Mouse (Mus musculus): ENCODE data around the gene Tnk2. TPM values are rescaled to one million over a fixed set of nuclear protein-coding genes. Genes with fewer than 3 reads are reported as not detected.
A peak's percentile ranks its signal among the peaks of the same experiment; 100 is the strongest.

Tnk2 gene
- polyA plus RNA-seq, 1 experiment = 35.8 TPM

- Histone ChIP-seq H3K36me3 (ENCODE audit: control insufficient read depth, insufficient read depth, low read length) (no peaks in the 10 kb centered on the region), H3K4me1 (ENCODE audit: control insufficient read depth, insufficient read depth, low read length) (peaks cover 2% of the 10 kb centered on the region; the same call in 1 of the 2 replicates), H3K27me3 (replicated peaks; ENCODE audit: control insufficient read depth, insufficient read depth, low read length) (no peaks in the 10 kb centered on the region), H3K27ac (ENCODE audit: insufficient read depth, low read depth, low read length) (peak overlapping the region; percentile 53; the same call in 1 of the 2 replicates), H3K4me3 (ENCODE audit: insufficient read depth, low read depth, low read length) (no peak overlapping the region)
- TF ChIP-seq CTCF (conservative IDR thresholded peaks at IDR 0.05; ENCODE audit: insufficient read depth, insufficient read length, low read depth, low read length) = no peak
- TF ChIP-seq POLR2A (IDR thresholded peaks at IDR 0.05; ENCODE audit: low read depth, low read length) = no peak
- no peak for DNase-seq
- WGBS = 48% methylated on average over 7 of the region's 7 CpGs
Observed at GRCm38 (mm10) chr16:32607562-32608343, 35.9 kb upstream of the Tnk2 start.

- H3K4me1 ChIP-seq (ENCODE audit: control insufficient read depth, insufficient read depth, low read length) = peaks cover 2% of the 10 kb centered on the region; the same call in 1 of the 2 replicates
- no peaks in the 10 kb centered on the region for H3K36me3 ChIP-seq (ENCODE audit: control insufficient read depth, insufficient read depth, low read length)
- peak overlapping the region; percentile 53; the same call in 1 of the 2 replicates for H3K27ac ChIP-seq (ENCODE audit: insufficient read depth, low read depth, low read length)
- no peak for DNase-seq
- no peaks in the 10 kb centered on the region for H3K27me3 ChIP-seq (replicated peaks; ENCODE audit: control insufficient read depth, insufficient read depth, low read length)
- TF ChIP-seq POLR2A (IDR thresholded peaks at IDR 0.05; ENCODE audit: low read depth, low read length) = no peak
- TF ChIP-seq CTCF (conservative IDR thresholded peaks at IDR 0.05; ENCODE audit: insufficient read depth, insufficient read length, low read depth, low read length) = no peak
- 6% methylated on average over 8 of the region's 8 CpGs for WGBS
- H3K4me3 ChIP-seq (ENCODE audit: insufficient read depth, low read depth, low read length) = peak overlapping the region; percentile 94
Observed at GRCm38 (mm10) chr16:32608344-32608711, 35.3 kb upstream of the Tnk2 start.

GRCm38 (mm10) chr16:32608712-32609400 is 34.8 kb upstream of the Tnk2 start, which contains the start of gene Tfrc:
TSS of gene Tfrc (plus strand) at chr16:32608920.
- Histone ChIP-seq H3K27me3 (replicated peaks; ENCODE audit: control insufficient read depth, insufficient read depth, low read length) (no peaks in the 10 kb centered on the region), H3K27ac (ENCODE audit: insufficient read depth, low read depth, low read length) (peak within 1 kb of the TSS; percentile 70), H3K4me3 (ENCODE audit: insufficient read depth, low read depth, low read length) (peak within 1 kb of the TSS; percentile 94), H3K36me3 (ENCODE audit: control insufficient read depth, insufficient read depth, low read length) (no peaks in the 10 kb centered on the region), H3K4me1 (ENCODE audit: control insufficient read depth, insufficient read depth, low read length) (peaks cover 2% of the 10 kb centered on the region; the same call in 1 of the 2 replicates)
- WGBS = under 1% methylated on average over 72 of the region's 73 CpGs
- DNase-seq = peak; percentile 99
- TF ChIP-seq POLR2A (IDR thresholded peaks at IDR 0.05; ENCODE audit: low read depth, low read length) = peak; percentile 94
- TF ChIP-seq CTCF (conservative IDR thresholded peaks at IDR 0.05; ENCODE audit: insufficient read depth, insufficient read length, low read depth, low read length) = no peak

- DNase-seq = peak; percentile 48
- Histone ChIP-seq H3K27me3 (replicated peaks; ENCODE audit: control insufficient read depth, insufficient read depth, low read length) (no peaks in the 10 kb centered on the region), H3K4me3 (ENCODE audit: insufficient read depth, low read depth, low read length) (peak overlapping the region; percentile 94), H3K36me3 (ENCODE audit: control insufficient read depth, insufficient read depth, low read length) (no peaks in the 10 kb centered on the region), H3K4me1 (ENCODE audit: control insufficient read depth, insufficient read depth, low read length) (peaks cover 2% of the 10 kb centered on the region; the same call in 1 of the 2 replicates), H3K27ac (ENCODE audit: insufficient read depth, low read depth, low read length) (peak overlapping the region; percentile 70)
- 2% methylated on average over 14 of the region's 14 CpGs for WGBS
- TF ChIP-seq POLR2A (IDR thresholded peaks at IDR 0.05; ENCODE audit: low read depth, low read length) (no peak), CTCF (conservative IDR thresholded peaks at IDR 0.05; ENCODE audit: insufficient read depth, insufficient read length, low read depth, low read length) (no peak)
Observed at GRCm38 (mm10) chr16:32609401-32609779, 34.3 kb upstream of the Tnk2 start.

- no peak for TF ChIP-seq CTCF (conservative IDR thresholded peaks at IDR 0.05; ENCODE audit: insufficient read depth, insufficient read length, low read depth, low read length)
- no peak for TF ChIP-seq POLR2A (IDR thresholded peaks at IDR 0.05; ENCODE audit: low read depth, low read length)
- H3K36me3 ChIP-seq (ENCODE audit: control insufficient read depth, insufficient read depth, low read length) = peaks cover 3% of the 10 kb centered on the region
- no peak overlapping the region for H3K27ac ChIP-seq (ENCODE audit: insufficient read depth, low read depth, low read length)
- H3K27me3 ChIP-seq (replicated peaks; ENCODE audit: control insufficient read depth, insufficient read depth, low read length) = no peaks in the 10 kb centered on the region
- peak; percentile 78 for DNase-seq
- WGBS = 62% methylated on average over 5 of the region's 5 CpGs
- H3K4me1 ChIP-seq (ENCODE audit: control insufficient read depth, insufficient read depth, low read length) = peaks cover 2% of the 10 kb centered on the region; the same call in 1 of the 2 replicates
- no peak overlapping the region for H3K4me3 ChIP-seq (ENCODE audit: insufficient read depth, low read depth, low read length)
Observed at GRCm38 (mm10) chr16:32610460-32611255, 33.0 kb upstream of the Tnk2 start.

- H3K4me3 ChIP-seq (ENCODE audit: insufficient read depth, low read depth, low read length) = no peak overlapping the region
- no peak for DNase-seq
- WGBS = 67% methylated on average over 1 of the region's 1 CpGs
- TF ChIP-seq POLR2A (IDR thresholded peaks at IDR 0.05; ENCODE audit: low read depth, low read length) (no peak), CTCF (conservative IDR thresholded peaks at IDR 0.05; ENCODE audit: insufficient read depth, insufficient read length, low read depth, low read length) (no peak)
- H3K27me3 ChIP-seq (replicated peaks; ENCODE audit: control insufficient read depth, insufficient read depth, low read length) = no peaks in the 10 kb centered on the region
- peaks cover 3% of the 10 kb centered on the region for H3K36me3 ChIP-seq (ENCODE audit: control insufficient read depth, insufficient read depth, low read length)
- H3K4me1 ChIP-seq (ENCODE audit: control insufficient read depth, insufficient read depth, low read length) = peaks cover 2% of the 10 kb centered on the region; the same call in 1 of the 2 replicates
- no peak overlapping the region for H3K27ac ChIP-seq (ENCODE audit: insufficient read depth, low read depth, low read length)
Observed at GRCm38 (mm10) chr16:32612052-32612451, 31.6 kb upstream of the Tnk2 start.
